Mouse (Mus musculus) embryonic facial prominence, embryonic 15.5 days (tissue): ENCODE results near the gene Rasgrp4. TPM values are rescaled to one million over a fixed set of nuclear protein-coding genes. Genes with fewer than 3 reads are reported as not detected.

Source experiments
- ATAC-seq: fragments of 200-750 bp; cut with Nextera tagmentation; 2 replicates; pipeline ENCODE4 v1.8.0; 2017; ENCODE audit warnings: low read depth, moderate TSS enrichment; ENCODE audit not compliant: insufficient number of reproducible peaks, low FRiP score, low TSS enrichment
- H3K27ac ChIP-seq: fragments of 300-500 bp; sonication (generic); replicated peaks from 2 replicates; pipeline ENCODE4 v1.5.1; 2015; ENCODE audit warnings: mild to moderate bottlenecking, inconsistent platforms
- H3K27me3 ChIP-seq: fragments of 300-500 bp; sonication (generic); 2 replicates; pipeline ENCODE4 v1.6.1; 2015; ENCODE audit warnings: inconsistent platforms
- H3K36me3 ChIP-seq: fragments of 300-500 bp; sonication (generic); 2 replicates; pipeline ENCODE4 v1.6.1; 2015; ENCODE audit warnings: mild to moderate bottlenecking, inconsistent platforms
- H3K4me1 ChIP-seq: fragments of 300-500 bp; sonication (generic); 2 replicates; pipeline ENCODE4 v1.6.1; 2015; ENCODE audit warnings: inconsistent platforms
- H3K4me2 ChIP-seq: fragments of 300-500 bp; sonication (generic); replicated peaks from 2 replicates; pipeline ENCODE4 v1.6.1; 2015; ENCODE audit warnings: mild to moderate bottlenecking, inconsistent platforms
- H3K4me3 ChIP-seq: fragments of 300-500 bp; sonication (generic); replicated peaks from 2 replicates; pipeline ENCODE4 v1.5.1; 2015; ENCODE audit warnings: mild to moderate bottlenecking, inconsistent platforms
- H3K9ac ChIP-seq: fragments of 300-500 bp; sonication (generic); 2 replicates; pipeline ENCODE4 v1.6.1; 2015; ENCODE audit warnings: inconsistent platforms
- H3K9me3 ChIP-seq: fragments of 300-500 bp; sonication (generic); replicated peaks from 2 replicates; pipeline ENCODE4 v1.6.1; 2016; ENCODE audit warnings: inconsistent platforms
- whole genome bisulfite sequencing: fragments of 180-500 bp; shearing (Covaris S2); methylation state at CpG from one replicate; pipeline ENCODE4 v1.1.7; 2015; 5-methylcytosine and 5-hydroxymethylcytosine counted together
- polyA plus RNA-seq: library from polyadenylated mRNA; unstranded; fragments of >200 nt; fragmentation: Nextera tagmentation; extraction: Ambion mirVana; gene quantifications from 2 replicates; pipeline ENCODE4 v1.2.1, GENCODE M21; 2015

The Rasgrp4 gene
- polyA plus RNA-seq, 1 experiment from 2014 or later, result 0.95 TPM

GRCm38 (mm10) chr7:29169231-29170065 is 34.8 kb downstream of the Rasgrp4 start:
- H3K27me3 ChIP-seq, result peaks cover 33% of the 10 kb centered on the region

GRCm38 (mm10) chr7:29170066-29170754 is 35.6 kb downstream of the Rasgrp4 start, which contains the start of the genes Ggn and Spred3:
Gene Ggn, plus strand, starts transcription at chr7:29170210.
Gene Spred3, minus strand, starts transcription at chr7:29170411.
- Histone ChIP-seq H3K4me1 (peaks cover 44% of the 10 kb centered on the region), H3K4me3 (peak within 1 kb of the TSS; percentile 65), H3K36me3 (peaks cover 21% of the 10 kb centered on the region), H3K27me3 (peaks cover 38% of the 10 kb centered on the region), H3K4me2 (peak within 1 kb of the TSS; percentile 88), H3K9me3 (no peaks in the 10 kb centered on the region), H3K27ac (peak within 1 kb of the TSS; percentile 82), H3K9ac (peak within 1 kb of the TSS; percentile 57)
- under 1% methylated on average over 30 of the region's 30 CpGs for WGBS
- peak; percentile 56 for ATAC-seq

More at GRCm38 (mm10) chr7:29169231-29170065, 34.8 kb downstream of the Rasgrp4 start:
- H3K4me2 ChIP-seq, result peak overlapping the region; percentile 88
- peak overlapping the region; percentile 82 for H3K27ac ChIP-seq
- H3K4me3 ChIP-seq, result peak overlapping the region; percentile 65
- H3K9me3 ChIP-seq, result no peaks in the 10 kb centered on the region
- peak overlapping the region; percentile 57 for H3K9ac ChIP-seq
- ATAC-seq, result peak; percentile 85
- peaks cover 44% of the 10 kb centered on the region for H3K4me1 ChIP-seq
- H3K36me3 ChIP-seq, result peaks cover 13% of the 10 kb centered on the region
- WGBS, result 0% methylated on average over 30 of the region's 39 CpGs

- H3K36me3 ChIP-seq, result peaks cover 29% of the 10 kb centered on the region
- no peak for ATAC-seq
- peaks cover 38% of the 10 kb centered on the region for H3K27me3 ChIP-seq
- H3K27ac ChIP-seq, result no peak overlapping the region
- WGBS, result under 1% methylated on average over 43 of the region's 43 CpGs
- H3K4me3 ChIP-seq, result peak overlapping the region; percentile 65
- peak overlapping the region; percentile 88 for H3K4me2 ChIP-seq
- peaks cover 44% of the 10 kb centered on the region for H3K4me1 ChIP-seq
- H3K9ac ChIP-seq, result peak overlapping the region; percentile 4; the same call in 1 of the 2 replicates
- H3K9me3 ChIP-seq, result no peaks in the 10 kb centered on the region
These were observed 36.3 kb downstream of the Rasgrp4 start for GRCm38 (mm10) chr7:29170755-29171561.

- H3K9me3 ChIP-seq, result no peaks in the 10 kb centered on the region
- no peak for ATAC-seq
- 6% methylated on average over 34 of the region's 34 CpGs for WGBS
- peak overlapping the region; percentile 88 for H3K4me2 ChIP-seq
- H3K4me1 ChIP-seq, result peaks cover 44% of the 10 kb centered on the region
- peak overlapping the region; percentile 4; the same call in 1 of the 2 replicates for H3K9ac ChIP-seq
- peaks cover 38% of the 10 kb centered on the region for H3K27me3 ChIP-seq
- H3K27ac ChIP-seq, result no peak overlapping the region
- peak overlapping the region; percentile 65 for H3K4me3 ChIP-seq
- peaks cover 35% of the 10 kb centered on the region for H3K36me3 ChIP-seq
These were observed 37.0 kb downstream of the Rasgrp4 start for GRCm38 (mm10) chr7:29171562-29172097.

GRCm38 (mm10) chr7:29172390-29173016 is 37.9 kb downstream of the Rasgrp4 start:
- H3K4me3 ChIP-seq, result peak overlapping the region; percentile 65
- H3K27me3 ChIP-seq, result peaks cover 38% of the 10 kb centered on the region

GRCm38 (mm10) chr7:29178106-29178505 is 43.5 kb downstream of the Rasgrp4 start:
- Histone ChIP-seq H3K27ac (no peak overlapping the region), H3K4me2 (no peak overlapping the region), H3K4me1 (peaks cover 17% of the 10 kb centered on the region), H3K4me3 (no peak overlapping the region), H3K36me3 (peaks cover 44% of the 10 kb centered on the region), H3K9me3 (no peaks in the 10 kb centered on the region), H3K27me3 (peaks cover 17% of the 10 kb centered on the region), H3K9ac (no peak overlapping the region)
- ATAC-seq, result no peak
- 89% methylated on average over 4 of the region's 4 CpGs for WGBS

More at GRCm38 (mm10) chr7:29172390-29173016, 37.9 kb downstream of the Rasgrp4 start:
- ATAC-seq, result no peak
- 39% methylated on average over 32 of the region's 32 CpGs for WGBS
- Histone ChIP-seq H3K27ac (no peak overlapping the region), H3K4me1 (peaks cover 44% of the 10 kb centered on the region), H3K36me3 (peaks cover 42% of the 10 kb centered on the region), H3K9me3 (no peaks in the 10 kb centered on the region), H3K9ac (no peak overlapping the region), H3K4me2 (peak overlapping the region; percentile 88; the same call in 1 of the 2 replicates)

GRCm38 (mm10) chr7:29179323-29179722 is 44.7 kb downstream of the Rasgrp4 start:
- Histone ChIP-seq H3K27me3 (peaks cover 6% of the 10 kb centered on the region; the same call in 1 of the 2 replicates), H3K4me1 (peaks cover 17% of the 10 kb centered on the region), H3K27ac (no peak overlapping the region), H3K9me3 (no peaks in the 10 kb centered on the region), H3K9ac (0 out of 2 replicates have a peak overlapping the region, but pooled peaks have one; percentile 64), H3K36me3 (peaks cover 32% of the 10 kb centered on the region), H3K4me2 (peak overlapping the region; percentile 75), H3K4me3 (peak overlapping the region; percentile 81)
- WGBS, result 28% methylated on average over 7 of the region's 7 CpGs
- no peak for ATAC-seq

- Histone ChIP-seq H3K9me3 (no peaks in the 10 kb centered on the region), H3K36me3 (peaks cover 23% of the 10 kb centered on the region), H3K9ac (peak within 1 kb of the TSS; percentile 64), H3K27ac (peak within 1 kb of the TSS; percentile 63), H3K4me3 (peak within 1 kb of the TSS; percentile 81), H3K4me1 (peaks cover 17% of the 10 kb centered on the region), H3K27me3 (no peaks in the 10 kb centered on the region), H3K4me2 (peak within 1 kb of the TSS; percentile 75)
- WGBS, result under 1% methylated on average over 62 of the region's 62 CpGs
- ATAC-seq, result peak; percentile 94
These were observed 45.6 kb downstream of the Rasgrp4 start, which contains the start of gene Psmd8 for GRCm38 (mm10) chr7:29180077-29180853. Gene Psmd8, minus strand, starts transcription at chr7:29180701.

- WGBS, result 40% methylated on average over 5 of the region's 5 CpGs
- H3K27ac ChIP-seq, result no peak overlapping the region; the same call in 1 of the 2 replicates
- no peak for ATAC-seq
These were observed 46.2 kb downstream of the Rasgrp4 start for GRCm38 (mm10) chr7:29180854-29181236.

More at GRCm38 (mm10) chr7:29180854-29181236, 46.2 kb downstream of the Rasgrp4 start:
- Histone ChIP-seq H3K4me1 (peaks cover 17% of the 10 kb centered on the region), H3K36me3 (peaks cover 17% of the 10 kb centered on the region), H3K4me3 (peak overlapping the region; percentile 81), H3K9me3 (no peaks in the 10 kb centered on the region), H3K4me2 (peak overlapping the region; percentile 58), H3K27me3 (no peaks in the 10 kb centered on the region), H3K9ac (no peak overlapping the region)
